Mouse (Mus musculus) olfactory bulb, adult 2 months (tissue): ENCODE data around the gene Fam53b. TPM values are rescaled to one million over a fixed set of nuclear protein-coding genes. Genes with fewer than 3 reads are reported as not detected.

Experiments
- H3K27ac ChIP-seq: fragments of 200-500 bp; 2 replicates; pipeline ENCODE4 v1.5.1; 2012; ENCODE audit warnings: low read depth, low read length; ENCODE audit not compliant: insufficient read depth
- H3K4me1 ChIP-seq: fragments of 200-500 bp; 2 replicates; pipeline ENCODE4 v1.6.1; 2012; ENCODE audit warnings: low read length; ENCODE audit not compliant: control insufficient read depth, insufficient read depth
- H3K4me3 ChIP-seq: fragments of 200-500 bp; 2 replicates; pipeline ENCODE4 v1.5.1; 2012; ENCODE audit warnings: mild to moderate bottlenecking, low read depth, low read length, moderate library complexity; ENCODE audit not compliant: insufficient read depth
- CTCF ChIP-seq: fragments of 200-500 bp; IDR thresholded peaks from 2 replicates; pipeline ENCODE4 v1.5.1; 2012; ENCODE audit warnings: low read depth, mild to moderate bottlenecking, low read length, moderate library complexity; ENCODE audit not compliant: insufficient read depth
- POLR2A ChIP-seq: fragments of 200-500 bp; IDR thresholded peaks from 2 replicates; pipeline ENCODE4 v1.6.1; 2012; ENCODE audit warnings: mild to moderate bottlenecking, low read depth, low read length, moderate library complexity; ENCODE audit not compliant: insufficient read depth
- WGBS: fragments of 180-500 bp; shearing (Covaris S2); methylation state at CpG from one replicate; pipeline ENCODE4 v1.1.7; 2018; 5-methylcytosine and 5-hydroxymethylcytosine counted together
- polyA plus RNA-seq: library from polyadenylated mRNA; stranded (reverse); fragments of >200 nt; gene quantifications from 2 replicates; pipeline ENCODE4 v1.2.4, GENCODE M21; 2012; ENCODE audit warnings: low replicate concordance; ENCODE audit not compliant: missing spikeins, insufficient read depth, insufficient read length

Gene Fam53b
- polyA plus RNA-seq, 1 experiment, result not detected

GRCm38 (mm10) chr7:132765629-132766186 lies 48.0 kb downstream of the Fam53b start:
- H3K27ac ChIP-seq, result no peak overlapping the region

GRCm38 (mm10) chr7:132764896-132765491 lies 48.7 kb downstream of the Fam53b start:
- WGBS, result 77% methylated on average over 4 of the region's 4 CpGs
- TF ChIP-seq CTCF (no peak), POLR2A (no peak)
- no peak overlapping the region for H3K27ac ChIP-seq
- no peak overlapping the region for H3K4me3 ChIP-seq
- H3K4me1 ChIP-seq, result peaks cover 19% of the 10 kb centered on the region

More at GRCm38 (mm10) chr7:132765629-132766186, 48.0 kb downstream of the Fam53b start:
- H3K4me3 ChIP-seq, result no peak overlapping the region
- WGBS, result 83% methylated on average over 3 of the region's 3 CpGs
- TF ChIP-seq POLR2A, result no peak
- no peak for TF ChIP-seq CTCF
- peaks cover 19% of the 10 kb centered on the region for H3K4me1 ChIP-seq

GRCm38 (mm10) chr7:132764314-132764713 lies 49.4 kb downstream of the Fam53b start:
- WGBS, result 94% methylated on average over 4 of the region's 4 CpGs
- H3K27ac ChIP-seq, result no peak overlapping the region
- no peak overlapping the region for H3K4me3 ChIP-seq
- H3K4me1 ChIP-seq, result peaks cover 17% of the 10 kb centered on the region
- TF ChIP-seq CTCF (no peak), POLR2A (no peak)

- Histone ChIP-seq H3K4me1 (peaks cover 17% of the 10 kb centered on the region), H3K27ac (no peak overlapping the region), H3K4me3 (no peak overlapping the region)
- whole genome bisulfite sequencing, result 95% methylated on average over 5 of the region's 5 CpGs
- no peak for TF ChIP-seq CTCF
- no peak for TF ChIP-seq POLR2A
Measured at GRCm38 (mm10) chr7:132763911-132764310, 49.8 kb downstream of the Fam53b start.

- H3K4me3 ChIP-seq, result no peak overlapping the region
- WGBS, result 91% methylated on average over 6 of the region's 6 CpGs
- H3K27ac ChIP-seq, result no peak overlapping the region
- no peak for TF ChIP-seq POLR2A
- no peak for TF ChIP-seq CTCF
- peaks cover 12% of the 10 kb centered on the region for H3K4me1 ChIP-seq
Measured at GRCm38 (mm10) chr7:132763351-132763750, 50.3 kb downstream of the Fam53b start.

- H3K4me3 ChIP-seq, result no peak overlapping the region
- peaks cover 1% of the 10 kb centered on the region for H3K4me1 ChIP-seq
- WGBS, result 92% methylated on average over 2 of the region's 2 CpGs
- H3K27ac ChIP-seq, result no peak overlapping the region
- TF ChIP-seq CTCF, result no peak
- TF ChIP-seq POLR2A, result no peak
Measured at GRCm38 (mm10) chr7:132761409-132761808, 52.3 kb downstream of the Fam53b start.

GRCm38 (mm10) chr7:132760589-132761180 lies 53.0 kb downstream of the Fam53b start:
- TF ChIP-seq POLR2A (no peak), CTCF (no peak)
- Histone ChIP-seq H3K4me3 (no peak overlapping the region), H3K4me1 (no peaks in the 10 kb centered on the region), H3K27ac (no peak overlapping the region)
- WGBS, result 94% methylated on average over 6 of the region's 6 CpGs

GRCm38 (mm10) chr7:132759926-132760325 lies 53.8 kb downstream of the Fam53b start:
- no peak overlapping the region for H3K27ac ChIP-seq
- H3K4me3 ChIP-seq, result no peak overlapping the region
- 84% methylated on average over 6 of the region's 6 CpGs for WGBS
- TF ChIP-seq CTCF (no peak), POLR2A (no peak)
- H3K4me1 ChIP-seq, result peaks cover 3% of the 10 kb centered on the region

- Histone ChIP-seq H3K27ac (no peak overlapping the region), H3K4me1 (peaks cover 7% of the 10 kb centered on the region), H3K4me3 (no peak overlapping the region)
- WGBS, result 93% methylated on average over 22 of the region's 22 CpGs
- TF ChIP-seq POLR2A, result no peak
- no peak for TF ChIP-seq CTCF
Measured at GRCm38 (mm10) chr7:132759405-132759891, 54.2 kb downstream of the Fam53b start.
